Mouse (Mus musculus) erythroid progenitor cell, adult 5-6 weeks (primary cell): ENCODE data around the gene Myo5a. TPM values are rescaled to one million over a fixed set of nuclear protein-coding genes. Genes with fewer than 3 reads are reported as not detected.

Experiments
- ATAC-seq: replicated peaks from 2 replicates; pipeline ENCODE4 v1.8.0; 2016; ENCODE audit warnings: moderate number of reproducible peaks, mild to moderate bottlenecking, moderate TSS enrichment, inconsistent platforms; ENCODE audit not compliant: poor library complexity, low FRiP score, severe bottlenecking
- total RNA-seq, 2 experiments: library from RNA; stranded (forward) in 1 of 2; stranded (reverse) in 1 of 2; fragments of 150-400 nt in 1 of 2; fragments of 186-747, 209-891 nt in 1 of 2; gene quantifications; 2 replicates each; pipeline versions ENCODE4 v1.2.3 to v1.2.4; 2015 to 2017; ENCODE audit warnings: low replicate concordance in 2 of 2

Myo5a gene
- total RNA-seq (2015; ENCODE audit: low replicate concordance) = 9.4 and 15.5 TPM in 2 replicates
- total RNA-seq (2017; ENCODE audit: low replicate concordance) = 12.2 and 19.0 TPM in 2 replicates

DNA sequence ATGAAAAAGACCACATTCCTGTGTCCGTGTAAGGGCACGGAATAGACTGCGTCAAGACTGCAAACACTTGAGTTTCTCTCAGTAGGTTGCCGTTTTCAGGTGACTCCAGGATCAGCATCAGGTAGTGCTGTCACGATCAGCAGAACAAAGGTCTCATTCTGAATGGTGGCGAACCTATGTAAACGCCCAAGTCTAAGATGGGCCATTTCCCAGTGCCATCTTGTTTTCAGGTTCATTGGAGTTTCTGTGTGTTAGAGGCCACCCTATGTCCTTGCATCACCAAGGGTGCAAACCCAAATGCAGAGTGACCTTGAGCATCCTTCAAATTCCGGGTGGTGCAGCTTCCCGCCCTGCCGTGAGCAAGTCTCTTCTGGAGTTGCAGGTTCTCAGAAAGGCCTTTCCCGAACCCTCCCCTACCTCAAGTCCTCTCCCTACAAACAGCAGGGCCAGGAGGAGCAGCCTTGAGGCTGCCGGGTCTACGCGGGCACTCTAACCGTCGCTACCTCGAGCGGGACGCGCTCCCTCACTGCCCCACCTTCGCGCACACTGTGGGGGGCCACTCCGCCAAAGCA is at the start of gene Myo5a:
Gene Myo5a, plus strand, starts transcription at position 559 of the 572 bp plus-strand sequence.
- ATAC-seq = no peak

DNA sequence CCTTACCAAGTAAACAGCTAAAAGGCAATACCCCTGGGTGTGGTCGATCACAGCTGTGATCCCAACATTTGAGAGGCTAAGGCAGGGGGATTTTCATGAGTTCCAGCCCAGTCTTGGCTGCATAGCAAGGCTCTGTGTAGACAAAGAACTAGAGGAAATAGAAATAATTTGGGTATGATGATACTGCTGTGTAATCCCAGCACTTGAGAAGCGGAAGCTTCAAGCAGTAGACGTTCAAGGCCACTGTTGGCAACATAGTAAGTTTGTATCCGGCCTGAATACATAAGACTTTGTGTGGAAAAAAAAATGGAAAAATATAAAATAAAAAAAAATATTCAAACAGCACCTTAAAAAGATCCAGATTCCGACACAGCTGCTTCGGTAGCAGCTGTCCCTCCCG is 48.3 kb upstream of the Myo5a start:
- ATAC-seq = no peak

DNA sequence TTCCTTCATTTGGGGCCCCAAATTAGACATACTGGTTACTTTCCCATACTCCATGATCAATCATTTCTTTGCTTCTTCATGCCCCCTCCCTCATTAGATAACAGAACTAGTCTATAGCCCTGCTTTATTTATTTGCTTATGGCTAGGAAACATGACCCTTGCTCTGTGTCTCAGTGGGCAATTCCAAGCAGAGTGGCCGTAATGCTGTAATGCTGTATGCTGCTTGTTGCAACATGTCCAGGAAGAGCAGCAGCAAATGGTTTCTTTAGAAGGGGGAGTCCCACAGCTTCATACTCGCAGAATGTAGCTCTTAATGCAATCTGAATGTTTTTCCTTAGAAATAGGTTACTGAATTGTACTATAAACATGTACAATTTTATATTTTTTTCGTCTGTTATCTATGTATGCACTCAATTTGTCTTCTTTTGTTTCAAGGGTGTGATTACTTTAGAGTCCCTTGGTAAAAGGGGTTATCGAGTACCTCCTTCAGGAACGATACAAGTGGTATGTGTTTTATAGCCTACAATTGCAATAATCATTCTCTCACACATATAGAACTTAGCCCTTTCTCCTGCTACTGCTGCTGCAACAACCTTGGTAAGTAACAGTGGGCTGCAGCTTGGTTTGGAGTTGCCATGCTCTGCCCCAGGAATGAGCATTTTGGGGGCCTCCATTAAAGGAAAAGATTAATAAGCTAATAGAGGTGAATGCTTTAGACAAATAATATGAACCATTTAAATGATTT is 47.5 kb upstream of the Myo5a start:
- no peak for ATAC-seq

DNA sequence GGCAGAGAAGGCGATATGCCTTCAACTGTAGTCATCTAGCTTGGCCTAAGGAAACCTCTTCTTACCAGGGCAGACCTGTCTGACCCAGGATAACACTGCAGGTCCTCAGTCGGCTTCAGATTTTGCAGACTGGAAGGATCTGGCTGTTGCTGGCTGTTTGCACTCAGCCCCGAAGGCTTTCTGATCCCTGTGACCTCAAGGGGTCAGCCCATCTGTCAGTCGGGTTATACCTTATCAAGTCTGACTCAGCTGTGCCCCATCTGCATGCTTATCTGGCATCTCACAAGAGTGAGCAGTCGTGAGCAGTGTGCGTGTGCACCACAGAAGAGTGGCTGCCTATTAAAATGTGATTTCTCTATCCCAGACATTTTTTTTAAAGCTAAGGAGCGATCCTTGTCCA is 46.7 kb upstream of the Myo5a start:
- ATAC-seq = 0 out of 2 replicates have a peak, but pooled peaks have one; percentile 25

DNA sequence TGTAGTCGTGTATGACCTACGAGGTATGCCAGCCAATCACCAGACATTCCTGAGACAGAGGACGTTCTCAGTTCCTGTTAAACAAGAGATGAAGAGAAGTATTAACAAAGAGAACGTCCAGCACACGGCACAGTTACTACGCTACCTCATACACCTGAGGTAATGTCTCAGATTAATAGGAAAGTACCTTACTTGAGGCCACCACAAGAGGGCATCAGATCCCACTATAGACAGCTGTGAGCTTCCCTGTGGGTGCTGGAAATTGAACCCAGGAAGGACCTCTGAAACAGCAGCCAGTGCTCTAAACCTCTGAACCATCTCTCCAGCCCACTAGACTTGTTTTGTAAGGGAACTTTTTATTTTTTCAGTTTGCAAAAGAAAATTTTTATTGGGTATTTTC is 45.1 kb upstream of the Myo5a start:
- no peak for ATAC-seq

DNA sequence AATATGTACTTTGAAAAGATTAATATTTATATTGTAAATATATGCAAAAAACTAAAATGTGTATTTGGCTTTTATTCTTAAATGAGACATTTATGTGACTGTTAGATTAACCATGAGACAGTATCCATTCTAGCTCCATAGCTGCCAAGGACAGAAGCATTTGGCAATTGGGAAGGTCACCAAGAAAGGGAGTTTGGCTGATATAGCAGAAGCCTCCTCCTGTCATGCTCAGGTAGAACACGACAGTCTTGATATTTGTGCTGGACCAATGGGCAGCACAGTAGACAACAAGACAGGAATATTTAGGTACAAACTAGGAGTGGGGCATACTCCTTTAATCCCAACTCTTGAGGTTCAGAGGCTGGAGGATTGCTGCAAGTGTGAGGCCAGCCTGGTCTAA is 38.4 kb upstream of the Myo5a start:
- no peak for ATAC-seq

DNA sequence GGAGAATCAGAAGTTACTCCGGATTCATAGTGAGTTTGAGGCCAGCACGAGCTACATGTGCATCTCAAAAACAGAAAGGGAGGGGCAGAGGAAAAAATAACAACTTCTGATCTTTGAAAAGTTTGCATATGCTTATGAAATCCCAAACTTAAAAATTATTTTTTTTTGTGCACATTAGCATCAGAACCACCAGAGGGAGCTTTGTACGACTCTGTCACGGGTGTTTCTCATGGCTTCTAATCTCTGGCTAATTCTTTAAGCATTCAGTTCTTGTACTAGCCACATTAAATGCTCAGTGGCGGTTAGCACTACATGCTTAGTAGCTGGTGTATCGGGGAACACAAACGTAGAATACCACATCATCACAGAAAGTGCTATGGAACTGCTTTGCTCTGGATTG is 37.7 kb upstream of the Myo5a start:
- ATAC-seq = no peak

DNA sequence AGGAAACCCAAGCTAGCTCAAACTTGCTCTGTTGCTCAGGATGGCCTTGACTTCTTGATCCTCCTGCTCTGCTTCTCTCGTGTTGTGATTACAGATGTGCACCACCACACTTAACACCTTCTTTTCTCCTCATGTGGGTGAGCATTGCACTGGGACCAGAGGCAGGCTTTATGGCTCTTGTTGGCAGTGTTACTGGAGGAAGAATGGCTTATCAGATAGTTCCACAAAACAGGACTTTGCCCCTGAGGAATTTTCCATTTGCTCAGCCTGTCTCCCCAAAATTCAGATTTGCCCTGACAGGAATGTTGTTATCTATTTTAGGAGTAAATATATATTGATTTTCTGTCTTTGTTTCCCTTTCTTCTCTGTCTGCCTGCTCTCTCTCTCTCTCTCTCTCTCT is 36.1 kb upstream of the Myo5a start:
- ATAC-seq = no peak

DNA sequence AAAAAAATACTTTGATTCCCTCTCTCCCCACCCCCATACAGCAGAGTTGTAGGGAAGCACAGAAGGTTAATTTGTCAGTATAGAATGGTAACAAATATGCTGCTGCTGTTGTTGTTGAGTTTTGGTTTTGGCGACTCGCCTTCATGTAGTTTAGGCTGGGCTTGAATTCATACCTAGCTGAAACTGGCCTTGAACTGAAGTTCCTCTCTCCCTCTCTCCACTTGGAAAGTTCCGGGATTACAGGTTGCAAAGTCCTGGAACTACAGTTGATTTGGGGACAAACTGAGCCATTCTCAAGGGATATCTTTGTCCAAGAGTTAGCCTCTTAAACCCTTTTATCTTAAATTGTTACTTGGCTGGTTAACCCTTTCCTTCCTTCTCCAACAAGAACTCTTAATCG is 34.9 kb upstream of the Myo5a start:
- ATAC-seq = no peak

DNA sequence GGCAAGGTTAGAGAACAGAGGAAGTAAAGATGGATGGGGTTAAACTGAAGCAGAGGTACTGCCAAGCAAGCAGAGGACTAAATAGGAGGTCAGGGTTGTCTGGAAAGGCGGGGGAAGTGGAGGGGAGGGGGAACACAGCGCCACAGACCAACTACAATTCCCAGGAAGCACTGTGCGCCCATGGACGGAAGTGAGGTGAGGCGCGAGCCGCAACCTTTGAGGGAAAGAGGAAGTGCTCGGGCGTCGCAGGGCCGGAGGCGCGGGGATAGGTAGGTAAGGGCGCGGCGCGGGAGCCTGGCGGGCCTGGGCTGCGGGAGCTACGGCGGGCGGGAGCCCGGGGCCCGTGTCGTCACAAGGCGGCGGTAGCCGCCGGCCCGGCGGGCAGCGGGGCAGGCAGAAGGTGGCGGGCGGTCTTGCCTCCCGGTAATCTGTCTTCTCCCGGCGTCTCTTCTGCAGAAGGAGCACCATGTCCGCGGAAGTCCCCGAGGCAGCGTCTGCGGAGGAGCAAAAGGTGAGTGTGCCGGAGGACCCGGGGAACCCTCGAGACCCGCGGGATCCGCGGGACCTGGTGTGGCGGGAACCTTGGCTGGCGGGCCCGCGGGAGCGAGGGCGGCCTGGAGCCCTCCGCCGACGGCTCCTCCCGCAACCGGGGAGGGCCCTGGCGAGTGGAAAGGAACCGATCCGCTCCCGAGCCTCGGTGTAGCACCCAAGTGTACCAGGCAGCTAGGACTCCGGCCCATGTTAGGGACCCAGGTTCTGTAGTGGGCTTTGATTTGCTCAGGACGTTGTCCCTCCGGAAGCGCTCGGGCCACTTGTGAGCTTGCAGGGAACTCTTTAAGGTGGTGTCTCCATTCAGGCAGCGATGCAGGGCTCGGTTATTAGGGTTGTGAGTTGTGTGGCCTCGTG is 33.1 kb upstream of the Myo5a start, which contains the start of gene Arpp19:
Gene Arpp19, plus strand, starts transcription at position 164 of the 906 bp plus-strand sequence.
- ATAC-seq = peak; percentile 84

DNA sequence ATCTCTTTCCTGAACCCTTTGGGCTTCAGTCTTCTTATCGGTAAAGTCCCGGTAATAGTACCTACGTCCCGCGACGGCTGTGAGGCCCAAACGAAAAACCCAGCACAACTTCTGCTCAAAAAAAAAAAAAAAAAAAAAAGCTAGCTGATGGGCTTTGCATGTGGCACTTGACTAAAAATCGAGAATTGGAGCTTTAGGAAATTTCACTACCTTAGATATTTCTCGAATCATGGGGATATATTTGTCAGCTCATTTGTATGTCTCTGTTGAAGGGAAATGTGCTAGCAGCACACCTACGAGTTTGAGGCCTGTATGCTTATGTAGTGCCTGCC is 32.5 kb upstream of the Myo5a start:
- peak; percentile 26; the same call in 1 of the 2 replicates for ATAC-seq

DNA sequence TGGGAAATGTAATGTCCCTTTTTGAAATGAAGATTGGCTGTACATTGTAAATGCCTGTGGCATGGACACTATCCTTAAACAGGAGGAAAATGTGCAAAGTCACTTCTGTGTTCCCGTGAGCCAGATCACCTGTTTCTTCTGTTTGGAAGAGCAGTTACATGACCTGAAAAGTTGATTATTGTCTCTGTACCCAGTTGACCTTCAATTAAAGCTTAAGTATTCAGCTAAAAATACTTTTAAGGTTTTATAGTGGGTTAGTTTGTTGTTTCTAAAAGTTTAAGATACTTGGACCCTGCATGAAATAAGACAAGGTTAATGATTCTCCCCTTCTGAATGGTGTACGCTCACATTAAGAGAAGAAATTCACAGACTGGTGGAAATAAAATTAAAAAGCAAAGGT is 30.2 kb upstream of the Myo5a start:
- ATAC-seq = no peak

DNA sequence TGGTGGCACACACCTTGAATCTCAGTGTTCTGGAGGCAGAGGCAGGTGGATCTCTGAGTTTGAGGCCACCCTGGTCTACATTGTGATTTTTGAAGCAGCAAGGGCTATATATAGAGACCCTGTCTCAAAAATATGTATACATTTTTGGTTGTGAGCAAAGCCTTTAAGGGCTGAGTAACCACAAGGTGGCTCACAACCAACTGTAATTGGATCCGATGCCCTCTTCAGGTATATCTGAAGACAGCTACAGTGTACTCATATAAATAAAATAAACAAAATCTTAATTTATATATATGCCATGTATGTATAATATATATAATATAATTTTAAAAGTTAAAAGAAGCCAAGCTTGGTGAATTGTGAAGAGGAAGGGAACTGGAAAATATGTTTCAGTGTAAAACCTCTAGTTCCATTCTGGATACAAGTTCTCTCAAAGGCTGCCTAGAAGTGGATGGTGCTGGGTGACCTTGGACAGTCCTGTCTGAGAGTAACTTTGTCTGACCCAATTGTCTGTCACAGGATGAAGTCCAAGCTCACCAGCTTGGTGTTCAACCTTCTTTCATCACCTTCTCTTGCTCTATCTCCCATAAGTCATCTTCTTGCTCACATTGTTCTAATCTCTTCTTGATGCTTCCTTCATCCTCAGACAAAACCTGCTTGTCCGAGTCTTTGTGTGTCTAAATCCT is 28.8 kb upstream of the Myo5a start:
- no peak for ATAC-seq

DNA sequence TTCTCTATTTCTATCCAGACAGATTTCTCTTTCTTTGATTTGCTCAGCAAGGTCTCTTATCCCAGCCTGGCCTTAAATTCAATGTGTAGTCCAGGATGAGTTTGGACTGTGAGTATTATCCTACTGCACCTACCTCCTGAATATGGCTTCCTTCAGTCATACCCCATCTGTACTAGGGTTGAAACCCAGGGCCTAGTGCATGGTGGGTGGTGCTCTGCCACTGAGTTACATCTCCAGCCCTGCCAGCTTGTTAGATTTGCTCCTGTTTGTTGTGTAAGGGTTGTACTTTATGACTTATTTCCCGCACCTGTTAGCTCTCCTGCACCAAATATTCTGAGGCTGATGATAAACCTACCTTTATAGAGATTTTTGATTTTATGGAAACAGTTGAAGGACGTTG is 27.6 kb upstream of the Myo5a start:
- ATAC-seq = no peak

DNA sequence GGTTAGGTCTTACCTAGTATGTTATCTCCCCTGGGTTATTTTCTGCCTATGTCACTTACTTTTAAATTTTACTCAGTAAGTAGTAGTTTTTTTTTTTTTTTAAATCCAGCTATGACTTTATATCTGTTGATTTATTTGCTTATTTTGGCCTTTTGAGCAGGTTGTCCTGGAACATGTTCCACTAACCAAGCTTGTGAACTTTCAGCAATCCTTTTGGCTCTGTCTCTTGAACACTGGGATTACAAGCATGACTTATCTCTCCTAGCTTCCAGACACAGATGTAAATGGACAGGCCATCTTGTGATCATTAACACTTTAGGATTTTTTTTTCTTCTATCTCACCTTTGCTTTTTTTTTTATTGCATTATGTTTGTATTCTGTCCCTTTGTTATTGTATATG is 23.7 kb upstream of the Myo5a start:
- no peak for ATAC-seq

DNA sequence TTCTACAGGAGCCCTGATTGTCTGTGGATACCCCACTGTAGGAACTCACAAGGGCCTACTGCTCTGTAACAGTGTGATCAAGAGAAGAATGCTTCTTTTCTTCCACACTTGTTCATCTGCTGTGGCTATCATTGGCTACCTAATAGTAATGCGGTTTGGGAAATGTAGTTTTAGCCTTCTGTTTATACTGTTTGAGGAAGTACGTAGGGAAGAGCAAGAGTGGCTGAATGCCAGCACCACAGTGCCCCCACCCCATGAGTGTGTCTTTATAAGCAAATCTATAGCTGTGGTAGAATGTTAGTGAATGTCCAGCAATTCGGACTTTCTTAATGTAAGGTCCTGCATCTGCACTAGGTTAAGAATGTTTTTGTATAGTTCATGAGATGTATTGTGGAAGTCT is 21.7 kb upstream of the Myo5a start:
- no peak for ATAC-seq

DNA sequence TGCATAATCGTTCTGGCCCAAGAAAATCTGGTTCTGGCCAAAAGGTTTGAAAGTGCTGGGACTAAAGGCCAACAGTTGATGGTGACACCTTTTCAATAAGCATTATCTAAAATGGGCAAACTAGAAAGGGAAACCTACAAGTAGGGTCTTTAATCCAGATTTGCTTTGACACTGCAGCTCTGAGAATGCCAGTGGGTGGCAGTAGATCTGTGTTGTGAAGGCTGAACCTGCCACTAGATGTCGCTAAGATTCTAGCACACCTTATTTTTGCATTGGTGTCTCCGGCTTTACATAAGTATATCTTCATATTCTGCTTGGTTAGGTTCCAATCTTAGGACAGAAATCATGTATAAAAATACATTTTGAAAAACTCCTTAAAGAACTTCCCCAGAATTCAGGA is 20.8 kb upstream of the Myo5a start:
- ATAC-seq = peak; percentile 85

DNA sequence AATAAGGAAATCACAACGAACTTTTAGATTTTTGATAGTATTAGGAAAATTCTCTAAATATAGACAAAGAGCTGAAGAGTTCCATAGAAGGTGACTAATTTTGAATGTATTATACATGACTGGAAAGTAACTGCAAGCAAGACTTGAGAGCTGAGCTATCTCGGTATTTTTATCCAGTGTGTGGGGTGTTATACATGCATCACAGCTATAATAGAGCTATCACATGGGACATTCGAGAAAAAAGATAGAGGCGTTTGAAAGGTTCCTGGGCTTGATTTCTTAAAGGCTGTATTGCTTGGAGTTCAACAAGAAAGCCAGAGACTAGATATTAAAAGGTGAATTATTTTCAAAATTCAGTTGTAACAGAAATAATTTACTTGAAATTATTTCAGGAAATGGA is 19.0 kb upstream of the Myo5a start:
- no peak for ATAC-seq

DNA sequence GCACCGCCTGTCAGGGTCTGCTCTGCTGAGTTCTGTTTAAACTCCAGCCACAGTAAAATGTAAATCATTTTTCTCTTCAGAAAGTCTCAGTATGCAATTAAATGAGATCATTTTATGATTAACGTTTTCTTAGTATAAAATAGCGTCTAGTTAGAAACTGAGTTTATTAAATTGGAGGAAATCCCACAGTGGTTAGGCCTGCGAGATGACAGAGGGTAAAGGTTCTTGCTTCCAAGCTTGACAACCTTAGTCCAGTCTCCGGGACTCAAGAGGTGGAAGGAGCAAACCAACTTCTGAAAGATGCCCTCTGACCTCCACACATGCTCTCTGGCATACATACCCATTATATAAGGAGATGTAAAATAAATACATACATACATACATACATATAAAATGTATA is 15.8 kb upstream of the Myo5a start:
- no peak for ATAC-seq

DNA sequence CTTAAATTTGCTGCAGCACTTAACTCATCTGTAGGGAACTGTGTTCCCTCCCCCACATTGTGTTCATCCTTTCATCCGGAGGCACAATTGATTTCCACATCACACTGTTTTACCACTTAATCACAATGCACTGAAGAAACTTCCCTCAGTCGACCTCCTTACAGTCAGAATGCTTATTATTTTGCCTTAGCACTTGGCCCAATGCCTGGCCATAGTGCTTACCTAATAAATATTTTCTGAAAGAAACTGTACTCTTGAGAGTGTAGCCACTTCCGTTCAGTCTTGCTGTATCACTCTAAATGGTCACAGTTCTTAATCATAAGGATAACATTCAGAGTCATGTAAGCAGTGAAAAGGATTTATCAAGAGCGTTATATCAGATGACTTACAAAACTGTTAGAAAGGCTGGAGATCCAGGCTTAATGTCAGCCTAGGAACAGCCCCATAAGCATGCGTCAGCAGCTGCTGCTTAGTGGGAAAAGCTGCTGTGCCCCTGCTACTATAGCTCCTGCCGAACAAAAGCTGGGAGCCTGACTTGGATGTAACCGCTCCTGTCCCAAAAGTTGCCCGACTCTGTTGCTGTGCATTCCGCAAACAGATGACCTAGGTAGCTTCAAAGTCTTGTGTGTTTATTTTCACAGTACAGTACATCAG is 6.0 kb upstream of the Myo5a start:
- no peak for ATAC-seq
